Mouse (Mus musculus) embryonic stem cell, embryonic (primary cell): ENCODE results near the gene Fndc1.

ENCODE experiments used
- CTCF ChIA-PET, 4 experiments: fragments of 300-600 bp in 2 of 4; fragments of 350-600 bp in 2 of 4; sonication (Branson Sonifier 250); formaldehyde crosslinking; loops; one replicate each; lab custom pipeline; 2022; ENCODE audit warnings: inconsistent platforms in 2 of 4; lab: Charles Lee
- POLR2A ChIA-PET, 4 experiments: fragments of 300-600 bp in 2 of 4; fragments of 350-600 bp in 2 of 4; sonication (Branson Sonifier 250); formaldehyde crosslinking; loops; one replicate each; lab custom pipeline; 2022; ENCODE audit warnings: antibody characterized with exemption in 4 of 4, inconsistent platforms in 1 of 4; lab: Charles Lee

Fndc1 gene

GRCm38 (mm10) chr17:7749051-7749815, 77.9 kb downstream of the Fndc1 start:
- POLR2A ChIA-PET, result no interaction called here
- CTCF ChIA-PET, result no interaction called here

GRCm38 (mm10) chr17:7746841-7747240, 80.3 kb downstream of the Fndc1 start:
- CTCF ChIA-PET, result no interaction called here
- POLR2A ChIA-PET, result no interaction called here

GRCm38 (mm10) chr17:7744976-7745375, 82.1 kb downstream of the Fndc1 start:
- CTCF ChIA-PET, result no interaction called here
- POLR2A ChIA-PET, result no interaction called here

- CTCF ChIA-PET, result no interaction called here
- POLR2A ChIA-PET, result no interaction called here
These were observed 86.1 kb downstream of the Fndc1 start for GRCm38 (mm10) chr17:7740988-7741387.

- POLR2A ChIA-PET, result no interaction called here
- CTCF ChIA-PET, result no interaction called here
These were observed 104.1 kb downstream of the Fndc1 start for GRCm38 (mm10) chr17:7722991-7723390.

GRCm38 (mm10) chr17:7718886-7719285, 108.2 kb downstream of the Fndc1 start:
- ChIA-PET CTCF (no interaction called here), POLR2A (no interaction called here)

GRCm38 (mm10) chr17:7717945-7718344, 109.2 kb downstream of the Fndc1 start:
- POLR2A ChIA-PET, result no interaction called here

GRCm38 (mm10) chr17:7713020-7713419, 114.1 kb downstream of the Fndc1 start:
- POLR2A ChIA-PET, result no interaction called here

More at GRCm38 (mm10) chr17:7717945-7718344, 109.2 kb downstream of the Fndc1 start:
- CTCF ChIA-PET, result no interaction called here

GRCm38 (mm10) chr17:7707073-7707472, 120.0 kb downstream of the Fndc1 start:
- ChIA-PET CTCF (no interaction called here), POLR2A (no interaction called here)

More at GRCm38 (mm10) chr17:7713020-7713419, 114.1 kb downstream of the Fndc1 start:
- CTCF ChIA-PET, result no interaction called here

GRCm38 (mm10) chr17:7690271-7690670, 136.8 kb downstream of the Fndc1 start:
- POLR2A ChIA-PET, result no interaction called here
- CTCF ChIA-PET, result no interaction called here
